ENCODE assay signal across 8 mouse cellular contexts in genomic region chr11:77491123-77491501, GRCm38 (mm10). TPM values are rescaled to one million over a fixed set of nuclear protein-coding genes. Genes with fewer than 3 reads are reported as not detected.
DNase-seq lines count a peak whose midpoint lies in the region; ATAC-seq and TF ChIP-seq lines count a peak whose summit lies in the region.

No protein-coding gene starts in this region.

- peaks cover 28% of the 10 kb centered on the region for H3K79me2 ChIP-seq in CH12.LX (replicated peaks; ENCODE audit: control insufficient read depth, extremely low read depth, insufficient read depth, poor library complexity, severe bottlenecking)

- TF ChIP-seq POLR2A in CH12.LX (IDR thresholded peaks at IDR 0.05; ENCODE audit: low read depth, low read length): 0 out of 2 replicates have a peak, but pooled peaks have one; percentile 45
- 0 out of 2 replicates have a peak, but pooled peaks have one; percentile 20 for TF ChIP-seq POLR2A in lung, adult 2 months (IDR thresholded peaks at IDR 0.05; ENCODE audit: borderline replicate concordance, extremely low read depth, low read depth, low read length)

- intact Hi-C loops in heart, postnatal 10 days (cut with DNase I): loop anchor here (1.0 to 10.0 kb wide), 3 partner anchors 10 to 304 kb away; no protein-coding TSS in a partner anchor

- in situ Hi-C loops in CH12.LX (cut with MboI; ENCODE audit: low pct_ligation_motif_present, low pct_unique_long_range_greater_than_20kb, low sequenced_read_pairs): no loop called here

- H3K4me2 ChIP-seq in CH12.LX (ENCODE audit: insufficient read depth, low read depth, poor library complexity, severe bottlenecking): peak overlapping the region; percentile 90
- H3K4me2 ChIP-seq in forebrain, embryonic 13.5 days: peak overlapping the region; percentile 99

- peak; percentile 87 to 100 for TF ChIP-seq CTCF in CH12.LX (conservative IDR thresholded peaks at IDR 0.05 in 1 of 2, IDR thresholded peaks at IDR 0.05 in 1 of 2; ENCODE audit: low read depth in 2 of 2, low read length in 2 of 2)
- TF ChIP-seq CTCF in lung, adult 2 months (IDR thresholded peaks at IDR 0.05; ENCODE audit: insufficient read depth, low read length): peak; percentile 69

- peak; percentile 75 for ATAC-seq in forebrain, embryonic 13.5 days
- peak; percentile 58 for ATAC-seq in neutrophil, adult 5-6 weeks (ENCODE audit: extremely low read depth, insufficient number of reproducible peaks, low FRiP score, poor library complexity, severe bottlenecking)

- peak; percentile 92 for DNase-seq in CH12.LX (ENCODE audit: extremely low read depth)
- peak; percentile 94 to 95 for DNase-seq in heart, postnatal 10 days
- peak; percentile 97 for DNase-seq in kidney, postnatal 4 days
- DNase-seq in lung, adult 2 months: peak; percentile 89
- peak; percentile 86 to 88 for DNase-seq in thymus, adult 18-20 months

- no peak overlapping the region for H3K27ac ChIP-seq in CH12.LX (ENCODE audit: insufficient read depth, low read depth)
- peak overlapping the region; percentile 58 for H3K27ac ChIP-seq in brown adipose tissue, adult 24 weeks (replicated peaks; ENCODE audit: low read depth, low read length)
- H3K27ac ChIP-seq in forebrain, embryonic 13.5 days: peak overlapping the region; percentile 83

- TF ChIP-seq EP300 in CH12.LX (IDR thresholded peaks at IDR 0.05; ENCODE audit: low read length): no peak

- WGBS in forebrain, embryonic 13.5 days: under 1% methylated on average over 13 of the region's 13 CpGs
- WGBS in lung, adult 2 months: under 1% methylated on average over 13 of the region's 13 CpGs

- peak; percentile 93 for TF ChIP-seq RAD21 in CH12.LX (IDR thresholded peaks at IDR 0.05; ENCODE audit: low read depth, low read length)

- peaks cover 17 to 48% of the 10 kb centered on the region in 2 experiments for H3K4me1 ChIP-seq in CH12.LX (ENCODE audit: control insufficient read depth in 1 of 2, insufficient read depth in 2 of 2)
- peaks cover 20% of the 10 kb centered on the region for H3K4me1 ChIP-seq in brown adipose tissue, adult 24 weeks (ENCODE audit: control insufficient read depth, insufficient read depth, insufficient read length, low read length)
- H3K4me1 ChIP-seq in forebrain, embryonic 13.5 days: peaks cover 83% of the 10 kb centered on the region
- peaks cover 36% of the 10 kb centered on the region for H3K4me1 ChIP-seq in lung, adult 2 months (ENCODE audit: control insufficient read depth, insufficient read depth, low read length)

- peaks cover 44% of the 10 kb centered on the region for H3K27me3 ChIP-seq in CH12.LX (replicated peaks)
- H3K27me3 ChIP-seq in forebrain, embryonic 13.5 days: no peaks in the 10 kb centered on the region

- peak overlapping the region; percentile 26 to 84 (median 29) for H3K4me3 ChIP-seq in CH12.LX (replicated peaks in 1 of 3; ENCODE audit: low read depth in 2 of 3, low read length in 2 of 3, poor library complexity in 1 of 3)
- peak overlapping the region; percentile 45 for H3K4me3 ChIP-seq in brown adipose tissue, adult 24 weeks (ENCODE audit: insufficient read depth, low read depth, low read length)
- peak overlapping the region; percentile 97 for H3K4me3 ChIP-seq in forebrain, embryonic 13.5 days
- peak overlapping the region; percentile 7 for H3K4me3 ChIP-seq in lung, adult 2 months (replicated peaks; ENCODE audit: extremely low read depth, low read depth, low read length)

- peak overlapping the region; percentile 95; the same call in 1 of the 2 replicates for H3K9ac ChIP-seq in CH12.LX (ENCODE audit: insufficient read depth, low read depth)
- peak overlapping the region; percentile 98 for H3K9ac ChIP-seq in forebrain, embryonic 13.5 days

- H3K36me3 ChIP-seq in CH12.LX (replicated peaks in 1 of 2; ENCODE audit: control insufficient read depth in 1 of 2, insufficient read depth in 1 of 2, low read length in 1 of 2): peaks cover 0 to 7% of the 10 kb centered on the region in 2 experiments
- no peaks in the 10 kb centered on the region for H3K36me3 ChIP-seq in forebrain, embryonic 13.5 days (ENCODE audit: poor library complexity, severe bottlenecking)

- H3K9me3 ChIP-seq in CH12.LX (replicated peaks; ENCODE audit: low read length): no peaks in the 10 kb centered on the region
- no peaks in the 10 kb centered on the region for H3K9me3 ChIP-seq in forebrain, embryonic 13.5 days (replicated peaks)

- dilution Hi-C loops in CH12.LX (cut with MboI; ENCODE audit: extremely low pct_ligation_motif_present, extremely low pct_unique_long_range_greater_than_20kb, low sequenced_read_pairs): no loop called here

TF ChIP-seq in CH12.LX, 34 proteins besides CTCF, POLR2A, EP300 and RAD21 (continues in another document):
- no peak for TF ChIP-seq BHLHE40 (IDR thresholded peaks at IDR 0.05; ENCODE audit: low read depth, low read length)
- peak; percentile 61 for TF ChIP-seq TCF12 (IDR thresholded peaks at IDR 0.05; ENCODE audit: low read depth, low read length)
- TF ChIP-seq JUND (conservative IDR thresholded peaks at IDR 0.05; ENCODE audit: low read depth, low read length): no peak
- no peak for TF ChIP-seq MYC (IDR thresholded peaks at IDR 0.05; ENCODE audit: low read depth, low read length)
- no peak for TF ChIP-seq USF1 (IDR thresholded peaks at IDR 0.05; ENCODE audit: low read depth, low read length)
- TF ChIP-seq CHD2 (IDR thresholded peaks at IDR 0.05; ENCODE audit: low read length): peak; percentile 46; the same call in 1 of the 2 replicates
- peak; percentile 63; the same call in 1 of the 2 replicates for TF ChIP-seq NELFE (IDR thresholded peaks at IDR 0.05; ENCODE audit: low read depth, low read length)
- TF ChIP-seq MXI1 (IDR thresholded peaks at IDR 0.05; ENCODE audit: low read depth, low read length): no peak
- no peak for TF ChIP-seq POLR2AphosphoS2 (IDR thresholded peaks at IDR 0.05; ENCODE audit: low read depth, low read length)
- TF ChIP-seq MEF2A (IDR thresholded peaks at IDR 0.05; ENCODE audit: borderline replicate concordance, low read depth, low read length): peak; percentile 55; the same call in 1 of the 2 replicates
- no peak for TF ChIP-seq JUN (IDR thresholded peaks at IDR 0.05; ENCODE audit: insufficient read depth, low read depth, low read length)
- TF ChIP-seq ETS1 (conservative IDR thresholded peaks at IDR 0.05; ENCODE audit: low read depth, low read length): no peak
- TF ChIP-seq ZNF384 (IDR thresholded peaks at IDR 0.05; ENCODE audit: low read depth, low read length): peak; percentile 19; the same call in 1 of the 2 replicates
- TF ChIP-seq ELF1 (IDR thresholded peaks at IDR 0.05; ENCODE audit: low read depth, low read length): peak; percentile 71
- 0 out of 2 replicates have a peak, but pooled peaks have one; percentile 71 for TF ChIP-seq UBTF (IDR thresholded peaks at IDR 0.05; ENCODE audit: low read depth, low read length)
- TF ChIP-seq PAX5 (IDR thresholded peaks at IDR 0.05; ENCODE audit: low read length): no peak

RNA-seq across cellular contexts. Expression of gene Ankrd13b, which starts 1.6 kb away (rescaled TPM):
- total RNA-seq in CH12.LX (2012; rRNA removed) (1.7 and 1.9 TPM in 2 replicates), CH12.LX (2014; rRNA removed) (0.53 and 0.55 TPM in 2 replicates)
- polyA plus RNA-seq in CH12.LX (2012; ENCODE audit: insufficient read length, low read depth): 2.7 and 2.8 TPM in 2 replicates
- 1.2 and 1.6 TPM in 2 replicates for polyA plus RNA-seq in brown adipose tissue, adult 24 weeks (2012; ENCODE audit: insufficient read depth, insufficient read length, missing spikeins)
- 18.0 and 18.7 TPM in 2 replicates for polyA plus RNA-seq in forebrain, embryonic 13.5 days (2015; fragmentation: Nextera tagmentation; extraction: Ambion mirVana)
- 10 to 100 TPM; 12.8 to 15.0 TPM for total RNA-seq in heart, postnatal 10 days (2021)
- polyA plus RNA-seq in lung, adult 2 months (2012; rRNA removed): 21.8 and 22.4 TPM in 2 replicates
- total RNA-seq in neutrophil, adult 5-6 weeks (2017): 0.25 TPM in 1 of 2 replicates, not detected in the other

RNA-seq across cellular contexts. Expression of gene Git1, which starts 2.2 kb away (rescaled TPM):
- total RNA-seq in CH12.LX (2012; rRNA removed) (28.9 and 30.8 TPM in 2 replicates), CH12.LX (2014; rRNA removed) (8.0 and 8.8 TPM in 2 replicates)
- 53.3 and 57.8 TPM in 2 replicates for polyA plus RNA-seq in CH12.LX (2012; ENCODE audit: insufficient read length, low read depth)
- 13.6 and 15.6 TPM in 2 replicates for polyA plus RNA-seq in brown adipose tissue, adult 24 weeks (2012; ENCODE audit: insufficient read depth, insufficient read length, missing spikeins)
- 12.9 and 14.6 TPM in 2 replicates for polyA plus RNA-seq in forebrain, embryonic 13.5 days (2015; fragmentation: Nextera tagmentation; extraction: Ambion mirVana)
- total RNA-seq in heart, postnatal 10 days (2021): 10 to 100 TPM; 64.5 to 65.1 TPM
- polyA plus RNA-seq in lung, adult 2 months (2012; rRNA removed): 112 TPM in 2 replicates
- total RNA-seq in neutrophil, adult 5-6 weeks (2017): 19.3 and 22.3 TPM in 2 replicates

RNA-seq across cellular contexts. Expression of gene Abhd15, which starts 23.8 kb away (rescaled TPM):
- total RNA-seq in CH12.LX (2012; rRNA removed) (0.38 and 0.63 TPM in 2 replicates), CH12.LX (2014; rRNA removed) (0.08 and 0.11 TPM in 2 replicates)
- 0.23 and 0.38 TPM in 2 replicates for polyA plus RNA-seq in CH12.LX (2012; ENCODE audit: insufficient read length, low read depth)
- 13.4 and 16.1 TPM in 2 replicates for polyA plus RNA-seq in brown adipose tissue, adult 24 weeks (2012; ENCODE audit: insufficient read depth, insufficient read length, missing spikeins)
- polyA plus RNA-seq in forebrain, embryonic 13.5 days (2015; fragmentation: Nextera tagmentation; extraction: Ambion mirVana): 3.0 and 3.8 TPM in 2 replicates
- 1 to 10 TPM; 1.7 to 4.5 TPM for total RNA-seq in heart, postnatal 10 days (2021)
- polyA plus RNA-seq in lung, adult 2 months (2012; rRNA removed): 3.8 and 5.9 TPM in 2 replicates
- 13.8 and 16.1 TPM in 2 replicates for total RNA-seq in neutrophil, adult 5-6 weeks (2017)

RNA-seq across cellular contexts. Expression of gene Trp53i13, which starts 24.7 kb away (rescaled TPM):
- total RNA-seq in CH12.LX (2012; rRNA removed) (11.1 and 12.8 TPM in 2 replicates), CH12.LX (2014; rRNA removed) (6.4 and 6.7 TPM in 2 replicates)
- 12.6 and 14.9 TPM in 2 replicates for polyA plus RNA-seq in CH12.LX (2012; ENCODE audit: insufficient read length, low read depth)
- polyA plus RNA-seq in brown adipose tissue, adult 24 weeks (2012; ENCODE audit: insufficient read depth, insufficient read length, missing spikeins): 7.7 and 8.4 TPM in 2 replicates
- 19.7 and 20.9 TPM in 2 replicates for polyA plus RNA-seq in forebrain, embryonic 13.5 days (2015; fragmentation: Nextera tagmentation; extraction: Ambion mirVana)
- total RNA-seq in heart, postnatal 10 days (2021): 10 to 100 TPM; 11.8 to 12.9 TPM
- polyA plus RNA-seq in lung, adult 2 months (2012; rRNA removed): 31.8 and 41.5 TPM in 2 replicates
- total RNA-seq in neutrophil, adult 5-6 weeks (2017): 4.1 and 7.6 TPM in 2 replicates

RNA-seq across cellular contexts. Expression of gene Gm10392, which starts 27.9 kb away (rescaled TPM):
- total RNA-seq in CH12.LX (2012; rRNA removed) (0.13 TPM in 1 of 2 replicates, not detected in the other), CH12.LX (2014; rRNA removed) (0.30 TPM in 1 of 2 replicates, not detected in the other)
- 0.17 and 0.53 TPM in 2 replicates for polyA plus RNA-seq in CH12.LX (2012; ENCODE audit: insufficient read length, low read depth)
- polyA plus RNA-seq in brown adipose tissue, adult 24 weeks (2012; ENCODE audit: insufficient read depth, insufficient read length, missing spikeins): not detected in 2 replicates
- 0.12 and 0.16 TPM in 2 replicates for polyA plus RNA-seq in forebrain, embryonic 13.5 days (2015; fragmentation: Nextera tagmentation; extraction: Ambion mirVana)
- not detected for total RNA-seq in heart, postnatal 10 days (2021)
- polyA plus RNA-seq in lung, adult 2 months (2012; rRNA removed): 0.08 TPM in 1 of 2 replicates, not detected in the other
- 0.81 and 1.8 TPM in 2 replicates for total RNA-seq in neutrophil, adult 5-6 weeks (2017)

Comparison
In these comparisons a context has a peak if more than half of its experiments do, and no peak if none do; other contexts are left out.
1. H3K4me3 ChIP-seq: peak in every context shown above with its lines; median percentile 97 in forebrain, embryonic 13.5 days; 45 in brown adipose tissue, adult 24 weeks; 29 in CH12.LX; 7 in lung, adult 2 months.